Mouse (Mus musculus) ES-Bruce4 (cell line): ENCODE results near the gene Kdm4a. TPM values are rescaled to one million over a fixed set of nuclear protein-coding genes. Genes with fewer than 3 reads are reported as not detected.

Experiments used
- H3K27ac ChIP-seq: 2 replicates; pipeline ENCODE4 v1.5.1; 2012; ENCODE audit warnings: low read length, inconsistent platforms; ENCODE audit not compliant: insufficient read depth
- H3K27me3 ChIP-seq: 2 replicates; pipeline ENCODE4 v1.6.1; 2012; ENCODE audit warnings: mild to moderate bottlenecking, low read length, inconsistent platforms; ENCODE audit not compliant: control insufficient read depth, poor library complexity, insufficient read depth, severe bottlenecking
- H3K36me3 ChIP-seq: 2 replicates; pipeline ENCODE4 v1.6.1; 2012; ENCODE audit warnings: inconsistent platforms, mild to moderate bottlenecking, low read length, moderate library complexity; ENCODE audit not compliant: control insufficient read depth, poor library complexity, insufficient read depth, severe bottlenecking
- H3K4me1 ChIP-seq: one replicate; pipeline ENCODE4 v1.8.1; 2011; ENCODE audit warnings: low read length; ENCODE audit not compliant: control insufficient read depth, insufficient read depth
- H3K4me3 ChIP-seq: 2 replicates; pipeline ENCODE4 v1.5.1; 2011; ENCODE audit warnings: low read depth, mild to moderate bottlenecking, low read length
- H3K9ac ChIP-seq: 2 replicates; pipeline ENCODE4 v1.6.1; 2012; ENCODE audit warnings: low read depth, mild to moderate bottlenecking, inconsistent platforms; ENCODE audit not compliant: poor library complexity, severe bottlenecking
- H3K9me3 ChIP-seq: replicated peaks from 2 replicates; pipeline ENCODE4 v1.6.1; 2012; ENCODE audit warnings: mild to moderate bottlenecking, low read length, inconsistent platforms; ENCODE audit not compliant: control insufficient read depth, poor library complexity, insufficient read depth, severe bottlenecking
- CTCF ChIP-seq: IDR thresholded peaks from one replicate; pipeline ENCODE4 v1.8.1; 2011; ENCODE audit warnings: low read depth, low read length
- EP300 ChIP-seq: IDR thresholded peaks from 2 replicates; pipeline ENCODE4 v1.6.1; 2011; ENCODE audit warnings: low read depth, low read length; ENCODE audit not compliant: insufficient read depth
- POLR2A ChIP-seq: IDR thresholded peaks from one replicate; pipeline ENCODE4 v1.8.1; 2011; ENCODE audit warnings: low read length; ENCODE audit not compliant: insufficient read depth
- polyA plus RNA-seq: library from polyadenylated mRNA; stranded (reverse); fragments of >200 nt; gene quantifications from 2 replicates; pipeline ENCODE4 v1.2.4, GENCODE M21; 2011; ENCODE audit warnings: low read depth; ENCODE audit not compliant: missing spikeins, insufficient read depth, insufficient read length

The Kdm4a gene
- polyA plus RNA-seq, 1 experiment, result 41.8 TPM

DNA sequence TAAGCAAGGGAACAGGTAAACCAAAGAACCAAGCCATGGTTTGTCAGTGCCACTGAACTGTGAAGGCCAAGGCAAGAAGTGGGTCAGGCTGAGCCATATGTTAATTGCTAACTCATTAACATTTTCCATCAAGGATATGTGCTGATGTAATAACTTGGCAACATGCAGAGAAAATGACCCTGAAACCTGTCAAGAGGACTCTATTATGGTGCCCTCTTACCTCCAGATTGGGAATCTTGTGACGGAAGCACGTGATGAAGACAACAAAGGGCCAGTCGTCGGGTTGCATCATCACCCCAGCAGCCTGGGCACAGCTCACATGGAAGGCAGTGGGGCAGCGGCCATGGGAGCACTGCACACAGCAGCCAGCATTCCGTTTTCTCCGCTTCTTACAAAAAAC is 36.2 kb downstream of the Kdm4a start:
- Histone ChIP-seq H3K27ac (no peak overlapping the region), H3K4me1 (no peaks in the 10 kb centered on the region), H3K27me3 (no peaks in the 10 kb centered on the region), H3K9me3 (no peaks in the 10 kb centered on the region), H3K4me3 (no peak overlapping the region), H3K9ac (no peak overlapping the region), H3K36me3 (peaks cover 53% of the 10 kb centered on the region)
- no peak for TF ChIP-seq CTCF

DNA sequence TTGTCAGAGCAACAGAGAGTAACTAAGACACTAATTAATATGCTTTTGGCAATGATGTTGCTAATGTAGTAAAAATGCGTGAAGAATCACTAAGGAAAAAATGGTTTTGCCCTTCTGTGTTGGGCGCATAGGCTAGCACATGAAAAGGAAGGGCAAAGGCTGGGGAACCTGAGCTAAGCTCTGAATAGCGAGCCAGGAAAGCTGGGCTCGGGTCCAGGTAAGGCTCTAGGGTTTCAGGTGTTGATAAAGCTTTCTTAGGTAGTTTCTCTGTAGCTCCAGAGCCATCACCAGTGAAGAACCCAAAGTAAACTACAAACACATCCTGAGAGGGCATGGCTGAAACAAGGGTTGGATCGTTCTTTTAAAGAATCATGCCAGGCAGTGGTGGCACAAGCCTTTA is 38.3 kb downstream of the Kdm4a start:
- Histone ChIP-seq H3K4me1 (peaks cover 4% of the 10 kb centered on the region), H3K9ac (no peak overlapping the region), H3K27ac (no peak overlapping the region), H3K4me3 (no peak overlapping the region), H3K36me3 (peaks cover 35% of the 10 kb centered on the region), H3K27me3 (no peaks in the 10 kb centered on the region), H3K9me3 (no peaks in the 10 kb centered on the region)
- TF ChIP-seq CTCF, result no peak
- no peak for TF ChIP-seq EP300
- no peak for TF ChIP-seq POLR2A

DNA sequence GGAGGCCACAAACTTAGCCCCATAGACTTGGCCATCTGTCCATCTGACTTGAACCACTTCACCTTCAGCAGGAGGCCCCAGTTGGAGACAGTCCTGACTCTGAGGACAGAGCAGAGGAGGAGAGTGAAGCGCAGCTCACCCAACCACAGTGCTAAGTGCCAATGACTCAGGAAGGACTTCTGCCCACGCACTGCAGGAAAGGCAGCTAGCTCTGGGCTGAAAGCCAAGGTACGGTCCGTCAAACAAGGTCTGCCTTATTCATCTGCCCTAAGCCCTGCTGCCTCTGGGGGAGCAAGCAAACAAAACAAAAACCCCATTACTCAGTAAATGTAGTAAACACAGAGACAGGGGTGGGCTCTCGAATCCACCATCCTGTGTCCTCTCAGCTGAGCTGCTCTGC is 41.0 kb downstream of the Kdm4a start:
- Histone ChIP-seq H3K4me1 (peaks cover 4% of the 10 kb centered on the region), H3K36me3 (peaks cover 21% of the 10 kb centered on the region), H3K4me3 (no peak overlapping the region), H3K9me3 (no peaks in the 10 kb centered on the region), H3K27me3 (no peaks in the 10 kb centered on the region), H3K27ac (no peak overlapping the region), H3K9ac (no peak overlapping the region)
- no peak for TF ChIP-seq CTCF
- TF ChIP-seq EP300, result no peak
- no peak for TF ChIP-seq POLR2A

DNA sequence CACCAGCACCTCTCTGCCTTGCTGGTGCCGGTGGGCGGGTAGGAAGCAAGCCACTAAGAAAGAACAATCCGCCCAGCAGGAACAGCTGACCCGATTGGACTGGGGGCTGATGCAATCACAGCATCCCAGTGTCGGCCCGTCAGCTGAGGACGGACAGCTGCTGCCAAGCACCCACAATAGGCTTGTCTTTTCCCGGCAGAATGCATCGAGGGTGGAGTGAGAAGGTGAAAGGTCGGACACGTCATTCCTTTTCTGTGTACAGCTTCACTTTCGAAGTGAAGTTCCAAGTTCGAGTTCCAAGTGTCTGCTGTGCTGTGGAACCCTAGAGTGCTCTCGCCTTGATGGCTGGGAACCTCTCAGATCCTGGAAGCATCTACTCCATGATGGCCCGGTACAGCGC is 42.0 kb downstream of the Kdm4a start:
- Histone ChIP-seq H3K4me1 (peaks cover 4% of the 10 kb centered on the region), H3K4me3 (peak overlapping the region; percentile 11; the same call in 1 of the 2 replicates), H3K27ac (0 out of 2 replicates have a peak overlapping the region, but pooled peaks have one; percentile 14), H3K9ac (no peak overlapping the region), H3K9me3 (no peaks in the 10 kb centered on the region), H3K27me3 (no peaks in the 10 kb centered on the region), H3K36me3 (peaks cover 12% of the 10 kb centered on the region)
- no peak for TF ChIP-seq EP300
- TF ChIP-seq POLR2A, result no peak
- TF ChIP-seq CTCF, result no peak

DNA sequence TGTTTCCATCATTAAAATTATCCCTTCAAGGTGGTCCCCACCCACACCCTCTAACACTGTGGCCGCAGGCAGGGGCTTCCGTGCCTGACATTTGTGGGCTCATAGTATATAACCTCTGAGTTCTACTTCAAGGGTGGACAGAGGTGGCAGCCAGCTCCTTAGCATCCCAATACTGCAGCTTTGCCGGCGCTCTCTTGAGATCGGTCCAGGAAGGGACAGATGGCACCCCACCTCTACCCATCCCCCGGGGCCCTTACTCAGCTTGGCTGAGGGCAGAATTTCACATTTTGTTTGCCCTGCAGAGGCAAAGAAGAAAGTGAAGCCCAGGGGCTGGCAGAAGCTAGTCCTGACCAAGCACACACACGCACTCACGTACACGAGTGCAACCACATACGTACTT is 42.5 kb downstream of the Kdm4a start:
- peaks cover 4% of the 10 kb centered on the region for H3K4me1 ChIP-seq
- no peak overlapping the region for H3K9ac ChIP-seq
- peaks cover 7% of the 10 kb centered on the region for H3K36me3 ChIP-seq

DNA sequence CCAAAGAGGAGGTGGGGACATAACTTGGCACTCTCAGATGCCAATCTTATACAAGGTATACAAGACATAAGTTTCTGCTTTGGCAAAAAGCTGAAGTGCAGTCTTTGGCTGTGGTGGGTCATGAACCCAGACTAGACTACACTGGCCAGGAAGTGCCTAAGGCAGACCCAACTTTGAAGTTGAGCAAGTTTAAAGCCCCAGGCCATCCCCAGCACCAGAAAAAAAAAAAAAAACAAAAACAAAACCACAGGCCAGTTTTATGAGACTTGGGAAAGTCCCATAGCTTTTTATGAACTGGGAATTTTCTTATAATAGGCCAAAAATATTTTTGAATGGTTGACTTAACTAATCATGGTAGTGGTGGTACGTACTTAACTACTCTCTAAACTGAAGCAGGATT is 44.4 kb downstream of the Kdm4a start:
- Histone ChIP-seq H3K36me3 (no peaks in the 10 kb centered on the region; the same call in 1 of the 2 replicates), H3K9me3 (no peaks in the 10 kb centered on the region), H3K9ac (peak overlapping the region; percentile 92), H3K27ac (peak overlapping the region; percentile 8; the same call in 1 of the 2 replicates), H3K27me3 (no peaks in the 10 kb centered on the region), H3K4me3 (peak overlapping the region; percentile 78), H3K4me1 (peaks cover 4% of the 10 kb centered on the region)
- TF ChIP-seq EP300 (no peak), CTCF (no peak), POLR2A (no peak)

More for the DNA sequence above, 42.5 kb downstream of the Kdm4a start:
- Histone ChIP-seq H3K27ac (0 out of 2 replicates have a peak overlapping the region, but pooled peaks have one; percentile 14), H3K9me3 (no peaks in the 10 kb centered on the region), H3K4me3 (peak overlapping the region; percentile 11; the same call in 1 of the 2 replicates), H3K27me3 (no peaks in the 10 kb centered on the region)
- TF ChIP-seq EP300 (no peak), POLR2A (no peak), CTCF (no peak)
